Mouse (Mus musculus) left cerebral cortex, adult 9 months (tissue): ENCODE measurements around the gene Dbh.

Experiments used
- DNase-seq, 2 experiments: peaks; one replicate each; pipeline ENCODE4 v3.0.0; 2022; ENCODE audit warnings: low spot score in 2 of 2

Gene Dbh

GRCm38 (mm10) chr2:27162656-27163055, 2.4 kb upstream of the Dbh start:
- no peak for DNase-seq

GRCm38 (mm10) chr2:27163851-27164250, 1.2 kb upstream of the Dbh start:
- DNase-seq = peak in 1 of 2 experiments; percentile 54

- peak in 1 of 2 experiments; percentile 58 for DNase-seq
These were observed 1.0 kb downstream of the Dbh start for GRCm38 (mm10) chr2:27166074-27166473.

GRCm38 (mm10) chr2:27166999-27167398, 2.0 kb downstream of the Dbh start:
- DNase-seq = peak in 1 of 2 experiments; percentile 60

- no peak for DNase-seq
These were observed 9.2 kb downstream of the Dbh start for GRCm38 (mm10) chr2:27174242-27174641.

- DNase-seq = no peak
These were observed 10.7 kb downstream of the Dbh start for GRCm38 (mm10) chr2:27175696-27176267.

- peak; percentile 42 to 53 for DNase-seq
These were observed 14.1 kb downstream of the Dbh start for GRCm38 (mm10) chr2:27179101-27179500.

GRCm38 (mm10) chr2:27181907-27182306, 16.9 kb downstream of the Dbh start:
- no peak for DNase-seq

GRCm38 (mm10) chr2:27183734-27184133, 18.7 kb downstream of the Dbh start:
- DNase-seq = no peak

GRCm38 (mm10) chr2:27187531-27187930, 22.5 kb downstream of the Dbh start:
- no peak for DNase-seq

GRCm38 (mm10) chr2:27189994-27190393, 25.0 kb downstream of the Dbh start:
- no peak for DNase-seq

GRCm38 (mm10) chr2:27198551-27199246, 33.7 kb downstream of the Dbh start:
- DNase-seq = no peak

- no peak for DNase-seq
These were observed 35.6 kb downstream of the Dbh start for GRCm38 (mm10) chr2:27200586-27200985.

- peak in 1 of 2 experiments; percentile 31 for DNase-seq
These were observed 40.6 kb downstream of the Dbh start for GRCm38 (mm10) chr2:27205666-27206065.

GRCm38 (mm10) chr2:27206128-27206797, 41.2 kb downstream of the Dbh start:
- no peak for DNase-seq

- DNase-seq = no peak
These were observed 42.1 kb downstream of the Dbh start for GRCm38 (mm10) chr2:27207126-27207525.

GRCm38 (mm10) chr2:27209370-27209769, 44.3 kb downstream of the Dbh start:
- DNase-seq = no peak

- DNase-seq = no peak
These were observed 44.8 kb downstream of the Dbh start for GRCm38 (mm10) chr2:27209816-27210215.

GRCm38 (mm10) chr2:27210255-27210654, 45.2 kb downstream of the Dbh start:
- no peak for DNase-seq

- DNase-seq = no peak
These were observed 45.7 kb downstream of the Dbh start for GRCm38 (mm10) chr2:27210676-27211210.

GRCm38 (mm10) chr2:27211966-27212893, 47.2 kb downstream of the Dbh start:
- peak in 1 of 2 experiments; percentile 63 for DNase-seq

- no peak for DNase-seq
These were observed 50.5 kb downstream of the Dbh start for GRCm38 (mm10) chr2:27215537-27215936.
